Mouse (Mus musculus) testis, adult 2 months (tissue): Measurements from ENCODE around the gene Cul7. TPM values are rescaled to one million over a fixed set of nuclear protein-coding genes. Genes with fewer than 3 reads are reported as not detected.

ENCODE experiments used
- H3K27ac ChIP-seq: fragments of 200-500 bp; 2 replicates; pipeline ENCODE4 v1.5.1; 2012; ENCODE audit warnings: low read depth, low read length; ENCODE audit not compliant: control insufficient read depth, insufficient read depth
- H3K27me3 ChIP-seq: fragments of 200-500 bp; 2 replicates; pipeline ENCODE4 v1.6.1; 2012; ENCODE audit warnings: mild to moderate bottlenecking, low read length, moderate library complexity; ENCODE audit not compliant: control insufficient read depth, insufficient read depth
- H3K36me3 ChIP-seq: fragments of 200-500 bp; 2 replicates; pipeline ENCODE4 v1.6.1; 2012; ENCODE audit warnings: mild to moderate bottlenecking, low read length; ENCODE audit not compliant: control insufficient read depth, insufficient read depth
- H3K4me1 ChIP-seq: fragments of 200-500 bp; 2 replicates; pipeline ENCODE4 v1.6.1; 2012; ENCODE audit warnings: low read length; ENCODE audit not compliant: control insufficient read depth, insufficient read depth
- H3K4me3 ChIP-seq: fragments of 200-500 bp; 2 replicates; pipeline ENCODE4 v1.5.1; 2012; ENCODE audit warnings: low read depth, mild to moderate bottlenecking, low read length, moderate library complexity, mixed read lengths; ENCODE audit not compliant: control insufficient read depth
- CTCF ChIP-seq: fragments of 200-500 bp; IDR thresholded peaks from 2 replicates; pipeline ENCODE4 v1.5.1; 2012; ENCODE audit warnings: low read depth, mild to moderate bottlenecking, inconsistent platforms, low read length, moderate library complexity; ENCODE audit not compliant: control insufficient read depth, insufficient read depth, insufficient replicate concordance
- POLR2A ChIP-seq: fragments of 200-500 bp; IDR thresholded peaks from 2 replicates; pipeline ENCODE4 v1.6.1; 2012; ENCODE audit warnings: low read depth, mild to moderate bottlenecking, inconsistent platforms, low read length, moderate library complexity; ENCODE audit not compliant: control insufficient read depth
- polyA plus RNA-seq: library from polyadenylated mRNA; depleted of rRNA; stranded (reverse); fragments of >200 nt; gene quantifications from 2 replicates; pipeline ENCODE4 v1.2.3, GENCODE M21; 2012

Cul7 gene
- polyA plus RNA-seq, 1 experiment = 6.7 TPM

DNA sequence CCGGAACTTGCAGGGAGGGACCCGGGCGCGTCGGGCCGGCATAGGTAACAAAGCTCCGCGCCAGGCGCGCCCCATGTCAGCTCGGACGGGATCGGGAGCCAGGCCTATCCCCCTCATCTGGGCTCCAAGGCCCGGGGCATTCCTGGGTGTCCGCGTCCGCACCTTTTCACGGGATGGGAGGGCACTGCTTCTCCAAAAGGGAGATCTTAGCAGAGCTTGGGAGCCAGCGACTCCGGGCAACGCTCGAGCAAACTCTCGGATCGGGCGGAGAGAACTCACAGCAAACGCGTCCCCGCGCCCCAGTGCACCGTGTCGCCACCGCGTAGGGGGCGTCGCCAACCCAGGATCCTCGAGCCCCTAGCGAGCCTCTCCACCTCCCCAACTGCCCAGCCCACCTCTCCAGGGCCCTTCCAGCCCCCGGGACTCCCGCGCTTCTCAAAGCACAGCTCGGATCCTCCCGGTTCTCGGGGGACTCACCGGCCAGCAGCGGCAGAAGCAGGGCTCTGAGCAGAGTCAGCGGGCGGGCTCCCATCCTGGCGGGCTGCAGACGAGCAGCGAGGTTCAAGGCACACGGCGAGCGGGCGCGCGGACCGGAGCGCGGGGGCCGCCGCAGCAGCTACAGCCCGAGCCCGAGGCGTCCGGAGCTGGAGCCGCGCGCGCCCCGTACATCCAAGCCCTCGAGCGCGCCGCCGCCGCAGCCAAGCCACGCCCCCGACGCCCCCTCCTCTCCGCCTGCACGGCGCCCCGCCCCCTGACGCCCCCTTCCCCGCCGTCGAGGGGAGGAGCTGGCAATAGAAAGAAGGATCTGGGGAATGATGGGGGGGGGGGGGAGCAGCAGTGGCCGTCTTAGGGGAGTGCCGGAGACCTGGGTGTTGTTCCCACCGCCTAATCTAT is 21.1 kb upstream of the Cul7 start, which contains the start of gene Ptk7:
Ptk7 (minus strand) TSS at position 714 of the 894 bp plus-strand sequence.
- Histone ChIP-seq H3K27ac (peak within 1 kb of the TSS; percentile 39; the same call in 1 of the 2 replicates), H3K27me3 (no peaks in the 10 kb centered on the region), H3K4me1 (peaks cover 14% of the 10 kb centered on the region), H3K36me3 (no peaks in the 10 kb centered on the region), H3K4me3 (peak within 1 kb of the TSS; percentile 73)
- no peak for TF ChIP-seq CTCF
- no peak for TF ChIP-seq POLR2A

DNA sequence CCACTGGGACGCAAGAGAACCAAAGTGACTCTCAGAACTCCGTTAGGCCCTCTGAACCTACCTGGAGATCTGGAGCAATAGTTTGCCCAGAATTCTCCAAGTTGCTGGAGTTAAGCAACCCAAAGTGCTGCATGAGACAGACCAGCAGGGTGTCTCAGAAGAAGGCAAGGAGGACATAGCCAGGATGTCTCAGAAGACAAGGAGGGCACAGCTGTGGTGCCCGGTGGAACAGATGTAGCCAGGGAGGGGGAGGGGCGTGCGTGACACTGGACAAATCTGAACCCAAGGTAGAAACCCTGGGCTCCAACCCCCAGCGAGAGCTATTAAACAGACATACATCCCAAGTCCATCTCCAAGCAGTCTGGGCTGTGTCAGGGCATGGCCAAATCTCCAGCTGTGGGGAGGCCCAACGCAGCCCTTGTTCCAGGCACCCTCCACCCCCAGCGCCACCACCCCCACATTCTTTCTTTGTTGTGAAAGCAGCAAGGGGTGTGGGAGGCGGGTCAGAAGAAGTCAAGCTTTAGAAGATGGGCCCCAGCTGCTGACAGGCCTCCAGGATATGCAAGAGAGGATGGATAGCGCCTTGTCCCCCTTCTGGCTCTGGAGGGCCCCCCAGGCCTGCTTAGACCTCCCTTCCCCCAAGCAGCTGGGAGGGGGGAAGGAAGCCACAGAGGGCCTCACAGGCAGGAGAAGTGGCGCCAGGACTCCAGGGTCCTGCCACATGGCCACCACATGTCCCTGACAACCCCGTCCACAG is 20.3 kb upstream of the Cul7 start:
- no peak for TF ChIP-seq POLR2A
- TF ChIP-seq CTCF = no peak
- peak overlapping the region; percentile 42 for H3K4me3 ChIP-seq
- peaks cover 14% of the 10 kb centered on the region for H3K4me1 ChIP-seq
- H3K27me3 ChIP-seq = no peaks in the 10 kb centered on the region
- H3K36me3 ChIP-seq = no peaks in the 10 kb centered on the region
- H3K27ac ChIP-seq = peak overlapping the region; percentile 39; the same call in 1 of the 2 replicates

DNA sequence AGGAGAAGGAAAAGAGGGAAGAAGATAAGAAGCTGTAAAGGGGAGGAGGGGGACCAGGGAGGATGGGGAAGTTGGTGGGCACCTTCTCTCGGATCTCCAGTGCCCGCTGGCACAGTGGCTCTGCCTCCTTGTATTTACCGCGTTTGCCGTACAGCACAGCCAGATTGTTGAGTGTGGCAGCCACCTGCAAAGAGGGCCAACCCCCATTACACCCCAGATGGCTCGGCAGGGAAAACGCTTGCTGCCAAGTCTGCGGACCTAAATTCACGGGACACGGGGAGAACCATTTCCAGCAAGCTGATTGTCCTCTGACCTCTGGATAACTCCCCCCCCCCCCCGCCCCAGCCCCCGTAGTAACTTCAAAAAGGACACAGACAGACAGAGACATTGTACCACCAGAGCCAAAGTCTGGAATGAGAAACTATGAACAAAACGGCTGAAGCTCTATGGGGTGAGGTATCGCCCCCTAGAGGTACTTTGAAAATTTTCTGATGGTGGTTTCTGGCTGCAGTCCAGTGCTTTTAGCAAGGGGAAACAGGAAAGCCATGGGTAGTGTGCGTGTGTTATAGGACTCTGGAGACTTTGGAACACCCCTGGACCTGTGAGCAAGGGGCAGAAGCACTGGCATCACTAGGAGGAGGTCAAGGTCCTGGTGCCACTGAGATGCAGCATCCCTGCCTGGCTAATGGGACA is 13.2 kb upstream of the Cul7 start:
- no peak overlapping the region for H3K27ac ChIP-seq
- H3K27me3 ChIP-seq = no peaks in the 10 kb centered on the region
- TF ChIP-seq POLR2A = no peak
- no peak; the same call in 1 of the 2 replicates for TF ChIP-seq CTCF
- no peak overlapping the region for H3K4me3 ChIP-seq
- H3K36me3 ChIP-seq = peaks cover 1% of the 10 kb centered on the region; the same call in 1 of the 2 replicates
- H3K4me1 ChIP-seq = no peaks in the 10 kb centered on the region

DNA sequence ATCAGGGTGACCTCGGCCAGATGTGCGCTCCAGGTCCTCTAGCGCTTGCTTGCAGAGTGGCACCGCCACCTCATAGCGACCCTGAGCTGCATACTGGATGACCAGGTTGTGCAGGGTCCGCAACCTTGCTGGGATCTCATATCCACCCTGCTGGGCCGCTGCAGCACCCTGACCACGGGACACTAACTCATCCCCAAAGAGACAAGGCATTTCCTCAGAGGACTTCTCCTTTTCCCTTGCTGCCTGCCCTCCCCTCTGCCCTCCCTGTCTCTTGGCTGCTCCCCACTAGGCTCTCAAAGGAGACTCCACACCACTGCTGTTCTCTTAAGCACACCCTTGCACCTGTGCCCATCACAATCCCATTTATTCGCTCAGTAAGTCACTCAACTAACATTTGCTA is 10.2 kb upstream of the Cul7 start:
- no peaks in the 10 kb centered on the region for H3K27me3 ChIP-seq
- no peak overlapping the region for H3K4me3 ChIP-seq
- no peak for TF ChIP-seq CTCF
- TF ChIP-seq POLR2A = no peak
- peaks cover 1% of the 10 kb centered on the region; the same call in 1 of the 2 replicates for H3K36me3 ChIP-seq
- H3K27ac ChIP-seq = no peak overlapping the region
- H3K4me1 ChIP-seq = peaks cover under 1% of the 10 kb centered on the region; the same call in 1 of the 2 replicates

DNA sequence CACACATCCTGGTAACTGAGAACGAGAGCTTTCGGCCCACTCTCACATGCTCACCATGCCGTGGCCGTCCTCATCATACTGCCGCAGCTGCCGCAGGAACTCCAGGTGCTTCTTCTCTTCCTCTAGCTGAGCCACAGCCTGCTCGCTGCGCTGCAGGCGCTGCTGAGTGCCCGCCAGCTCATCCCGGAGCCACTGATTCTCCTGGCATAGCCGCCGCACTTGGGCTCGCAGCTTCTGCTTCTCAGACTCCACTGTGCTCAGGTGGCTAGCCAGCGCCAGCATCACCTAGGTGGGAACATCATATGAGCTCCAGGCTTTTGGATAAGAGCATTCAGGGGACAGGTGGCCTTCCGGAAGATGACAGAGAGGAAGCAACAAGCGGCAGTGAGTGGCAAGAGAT is 8.1 kb upstream of the Cul7 start:
- no peak overlapping the region for H3K27ac ChIP-seq
- H3K36me3 ChIP-seq = no peaks in the 10 kb centered on the region
- H3K27me3 ChIP-seq = no peaks in the 10 kb centered on the region
- peaks cover 3% of the 10 kb centered on the region for H3K4me1 ChIP-seq
- H3K4me3 ChIP-seq = no peak overlapping the region
- TF ChIP-seq CTCF (no peak), POLR2A (no peak)

DNA sequence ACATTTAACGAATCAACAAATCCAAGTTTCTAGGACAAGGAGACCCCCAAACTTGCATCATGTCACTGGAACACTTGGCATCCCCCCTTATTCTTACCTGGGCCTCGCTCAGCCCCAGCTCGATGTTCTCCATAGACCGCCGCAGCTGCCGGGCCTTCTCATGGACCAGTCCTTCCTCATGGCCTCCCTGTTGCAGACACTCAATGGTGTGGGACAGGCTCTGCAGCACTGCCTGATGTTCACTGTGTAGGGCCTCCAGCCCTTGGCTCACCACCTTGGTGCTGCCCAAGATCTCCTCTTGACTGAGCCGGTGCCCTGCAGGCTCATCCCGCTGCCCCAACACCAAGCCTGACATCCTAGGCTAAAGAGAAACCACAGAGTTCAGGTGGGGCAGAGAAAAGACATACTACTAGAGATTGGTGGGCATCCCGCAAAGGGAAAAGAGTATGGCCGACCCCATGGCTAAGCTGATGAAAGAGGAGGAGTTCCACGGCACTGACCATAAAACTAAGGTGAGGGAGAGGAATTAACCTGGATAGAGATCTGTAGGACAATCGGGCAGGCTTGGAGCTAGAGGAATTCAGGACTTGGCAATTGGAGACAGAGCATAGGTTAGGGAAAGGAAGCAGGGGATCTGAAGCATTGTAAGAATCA is 5.9 kb upstream of the Cul7 start:
- no peak overlapping the region for H3K27ac ChIP-seq
- H3K4me1 ChIP-seq = peaks cover 3% of the 10 kb centered on the region
- no peak for TF ChIP-seq POLR2A

More for the DNA sequence above, 5.9 kb upstream of the Cul7 start:
- Histone ChIP-seq H3K27me3 (no peaks in the 10 kb centered on the region), H3K36me3 (no peaks in the 10 kb centered on the region), H3K4me3 (peak overlapping the region; percentile 90)
